Mouse (Mus musculus): Measurements from ENCODE around the gene Stk32c.

GRCm38 (mm10) chr7:139187771-139188633 is 25.1 kb downstream of the Stk32c start:
- no peak for TF ChIP-seq CTCF (IDR thresholded peaks at IDR 0.05)
- no peak for TF ChIP-seq EP300 (IDR thresholded peaks at IDR 0.05)

Data from lung, postnatal 0 days (tissue).